Mouse (Mus musculus) thymus, postnatal 36 days (tissue): Measurements from ENCODE around the gene Stx5a.

ENCODE experiments used
- DNase-seq, 2 experiments: peaks; one replicate each; pipeline ENCODE4 v3.0.0; 2022; ENCODE audit warnings: mixed read lengths in 2 of 2

The Stx5a gene

DNA sequence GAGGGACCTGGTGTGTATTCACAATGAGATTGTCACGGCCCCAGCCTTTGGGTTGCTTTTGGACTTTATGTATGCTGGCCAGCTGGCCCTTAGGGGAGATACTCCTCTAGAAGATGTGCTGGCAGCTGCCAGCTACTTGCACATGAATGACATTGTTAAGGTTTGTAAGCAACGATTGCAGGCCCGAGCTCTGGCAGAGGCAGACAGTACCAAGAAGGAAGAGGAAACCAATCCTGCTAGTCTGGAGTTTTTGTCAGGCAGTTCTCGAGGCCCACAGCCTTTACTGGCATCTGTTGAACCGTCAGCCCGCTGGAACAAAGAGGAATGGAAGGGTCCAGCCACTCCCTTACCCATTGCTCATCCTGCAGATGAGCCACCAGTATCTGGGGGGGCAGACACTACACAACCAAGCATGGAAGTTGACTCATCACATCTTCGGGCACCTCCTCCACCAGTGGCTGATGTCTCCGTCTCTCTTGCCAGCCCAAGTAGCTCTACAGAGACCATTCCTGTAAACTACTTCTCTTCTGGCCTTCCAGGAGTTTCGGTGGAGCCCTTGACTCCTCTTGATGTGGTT, 62.1 kb downstream of the Stx5a start:
- DNase-seq, result no peak

DNA sequence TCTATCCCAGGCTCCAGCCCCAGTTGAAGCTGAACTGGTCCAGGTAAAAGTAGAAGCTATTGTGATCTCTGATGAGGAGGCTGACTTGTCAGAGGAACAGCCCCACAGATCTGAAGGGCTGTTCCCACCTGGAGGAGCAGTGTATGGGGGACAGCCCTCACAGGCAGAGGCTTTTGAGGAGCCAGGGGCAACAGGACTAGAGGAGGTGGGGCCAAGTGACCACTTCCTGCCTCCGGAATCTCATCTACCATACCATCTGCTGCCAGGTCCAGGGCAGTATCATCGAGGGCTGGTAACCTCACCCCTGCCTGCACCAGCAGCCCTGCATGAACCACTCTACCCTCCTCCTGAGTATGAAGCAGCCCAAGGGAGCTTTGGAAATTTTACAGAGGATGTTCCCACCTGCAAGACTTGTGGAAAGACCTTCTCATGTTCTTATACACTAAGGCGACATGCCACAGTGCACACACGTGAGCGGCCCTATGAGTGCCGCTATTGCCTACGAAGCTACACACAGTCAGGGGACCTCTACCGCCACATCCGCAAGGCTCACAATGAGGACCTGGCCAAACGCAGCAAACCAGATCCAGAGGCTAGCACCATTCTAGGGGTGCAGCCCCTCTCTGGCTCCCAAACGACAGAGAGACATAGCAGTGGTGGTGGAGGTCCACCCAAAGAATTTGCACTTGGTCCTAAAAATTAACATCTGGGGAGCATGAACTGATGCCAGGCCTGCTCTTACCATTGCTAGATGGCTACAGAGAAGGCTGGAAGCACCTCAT, 62.9 kb downstream of the Stx5a start:
- DNase-seq, result no peak
